Mouse (Mus musculus) urinary bladder, postnatal 25 days (tissue): ENCODE data around the gene Natd1.

Source experiments
- DNase-seq: peaks from one replicate; pipeline ENCODE4 v3.0.0; 2022; ENCODE audit warnings: low spot score

Gene Natd1

GRCm38 (mm10) chr11:60931869-60932481 lies 17.4 kb upstream of the Natd1 start, which contains the start of gene Map2k3:
TSS of gene Map2k3 (plus strand) at chr11:60932033.
- peak; percentile 93 for DNase-seq

DNA sequence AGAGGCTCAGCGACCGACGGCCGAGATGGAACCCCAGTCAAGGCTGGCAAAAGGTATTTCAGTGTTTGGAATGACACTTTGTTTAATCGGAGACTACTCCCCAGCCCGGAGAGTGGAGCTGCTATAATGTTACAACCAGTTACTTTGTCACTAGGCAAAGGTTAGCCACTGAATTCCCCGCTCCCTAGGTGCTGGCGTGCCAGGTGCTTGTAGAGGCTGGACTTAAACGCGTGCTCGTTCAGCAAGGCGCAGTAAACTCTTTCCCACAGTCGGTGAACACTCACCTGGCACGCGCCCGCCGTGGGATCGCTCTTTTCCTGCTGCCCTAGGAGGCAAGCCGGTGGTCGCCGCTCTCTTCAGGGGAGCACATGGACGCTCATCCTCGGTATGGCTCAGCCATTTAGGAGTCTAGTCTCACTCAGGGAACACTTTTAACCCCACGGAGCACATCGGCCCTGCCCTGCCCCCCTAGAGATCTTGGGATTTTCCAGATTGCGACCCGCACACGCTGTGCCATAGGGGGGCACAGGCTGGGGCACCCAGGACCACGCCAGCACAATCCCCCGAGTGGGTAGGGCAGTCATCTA lies 16.8 kb upstream of the Natd1 start:
- no peak for DNase-seq

DNA sequence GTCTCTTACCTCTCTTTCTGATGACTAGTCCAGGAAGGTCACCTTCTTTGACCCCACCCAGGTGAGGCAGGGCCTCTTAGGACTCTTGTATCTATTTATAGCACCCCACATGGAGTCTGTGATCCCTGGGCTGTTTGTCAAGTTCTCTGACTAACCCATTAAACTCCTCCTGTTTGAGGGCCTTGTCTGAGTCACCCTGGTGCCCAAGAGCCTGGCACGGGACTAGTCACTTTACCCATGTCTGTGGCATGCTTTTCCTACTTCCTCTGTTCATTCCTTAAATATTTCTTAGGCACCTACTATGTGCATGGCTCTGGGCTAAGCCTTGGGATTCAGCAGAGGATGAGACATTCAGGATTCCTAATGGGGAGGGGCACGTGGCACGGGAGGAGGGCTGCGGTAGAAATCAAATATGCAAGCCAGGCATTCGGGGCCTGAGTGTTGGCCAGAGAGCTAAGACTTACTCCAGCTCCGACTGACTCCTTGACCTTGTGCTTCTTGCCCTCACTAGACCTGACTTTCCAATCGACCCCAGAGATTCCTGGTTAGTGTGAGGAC lies 16.3 kb upstream of the Natd1 start:
- no peak for DNase-seq

GRCm38 (mm10) chr11:60927264-60927663 lies 12.7 kb upstream of the Natd1 start:
- peak; percentile 84 for DNase-seq

- DNase-seq = no peak
Observed at GRCm38 (mm10) chr11:60924981-60925380, 10.4 kb upstream of the Natd1 start.

DNA sequence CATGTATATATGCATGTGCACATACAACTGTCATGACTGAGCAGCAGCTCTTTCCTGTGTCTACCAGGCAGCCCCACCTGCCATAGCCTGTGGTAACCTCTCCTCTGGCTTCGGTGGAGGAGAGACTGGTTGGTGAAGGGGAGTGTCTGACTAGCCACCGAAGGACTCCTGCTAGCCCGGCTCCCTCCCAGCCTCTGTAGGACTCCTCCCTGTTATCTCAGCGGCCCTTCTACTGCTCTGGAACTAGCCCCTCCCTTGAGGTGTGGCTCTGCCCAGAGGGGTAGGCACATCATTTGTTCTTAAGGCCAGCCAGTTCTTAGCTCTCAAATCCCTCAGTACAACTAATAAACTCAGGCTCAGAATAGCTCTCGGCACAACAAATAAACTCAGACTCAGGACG lies 9.9 kb upstream of the Natd1 start:
- no peak for DNase-seq

- DNase-seq = no peak
Observed at GRCm38 (mm10) chr11:60922964-60923363, 8.4 kb upstream of the Natd1 start.

- no peak for DNase-seq
Observed at GRCm38 (mm10) chr11:60922195-60922594, 7.6 kb upstream of the Natd1 start.

GRCm38 (mm10) chr11:60920021-60920420 lies 5.5 kb upstream of the Natd1 start:
- no peak for DNase-seq

- no peak for DNase-seq
Observed at GRCm38 (mm10) chr11:60915201-60915600, 651 bp upstream of the Natd1 start.

GRCm38 (mm10) chr11:60913301-60914196 lies 1.0 kb downstream of the Natd1 start:
- peak; percentile 88 for DNase-seq

DNA sequence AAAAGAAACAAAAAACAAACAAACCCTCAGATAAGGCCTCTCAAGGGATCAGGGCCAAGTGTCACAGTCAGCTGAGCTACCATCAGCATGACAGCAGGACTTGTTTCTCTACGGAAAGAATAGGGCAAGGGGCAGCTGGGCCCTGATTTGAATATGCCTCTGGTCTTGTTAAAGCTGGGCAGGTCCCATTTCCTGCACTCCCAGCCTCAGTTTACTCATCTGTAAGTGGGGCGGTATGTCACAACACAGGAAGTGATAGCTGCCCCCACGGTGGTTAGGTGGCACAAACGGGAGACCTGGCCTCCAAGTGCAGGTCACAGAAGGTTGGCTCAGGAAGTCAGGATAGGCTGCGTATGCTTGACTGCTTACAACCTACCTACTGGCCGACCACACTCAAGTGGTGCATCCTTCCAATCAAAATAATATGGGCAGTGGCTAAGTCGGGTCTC lies 2.0 kb downstream of the Natd1 start:
- DNase-seq = no peak

DNA sequence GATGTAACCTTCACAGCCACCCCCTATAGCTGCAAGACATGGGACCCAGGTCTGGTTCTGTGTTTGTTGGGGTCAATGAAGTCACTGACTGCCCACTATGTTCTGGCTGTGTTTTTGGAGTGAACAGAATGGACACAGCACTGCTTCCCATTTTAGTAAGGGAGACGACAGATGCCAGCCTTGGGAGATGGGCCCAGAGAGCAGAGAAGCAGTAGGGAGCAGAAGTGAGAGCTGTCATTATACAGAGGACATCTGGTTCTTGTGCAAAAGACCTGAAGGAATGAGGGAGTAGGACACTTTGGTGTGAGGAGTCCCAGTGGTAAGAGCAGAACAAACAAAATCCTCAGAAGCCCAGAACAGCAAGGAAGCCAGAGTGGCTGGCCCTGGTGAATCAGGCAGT lies 4.9 kb downstream of the Natd1 start:
- no peak for DNase-seq

DNA sequence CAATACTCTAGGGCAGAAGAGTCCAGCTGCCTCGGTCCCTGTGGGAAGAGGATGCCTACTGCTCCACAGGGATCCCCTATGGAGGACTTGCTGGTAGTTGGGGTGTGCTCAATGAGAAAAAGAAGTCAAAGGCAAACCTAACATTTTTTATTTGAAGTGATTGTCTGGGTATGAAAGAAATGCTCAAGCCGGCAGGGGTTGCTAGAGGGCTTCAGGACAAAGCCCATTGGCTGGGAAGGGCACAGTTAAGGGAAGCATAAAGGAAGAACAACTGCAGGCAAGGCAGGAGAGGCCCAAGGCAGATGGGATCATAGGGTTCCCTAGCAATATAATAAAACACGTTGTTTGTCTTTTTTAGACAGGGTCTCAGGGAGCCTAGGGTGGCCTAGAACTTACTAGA lies 6.5 kb downstream of the Natd1 start:
- no peak for DNase-seq

DNA sequence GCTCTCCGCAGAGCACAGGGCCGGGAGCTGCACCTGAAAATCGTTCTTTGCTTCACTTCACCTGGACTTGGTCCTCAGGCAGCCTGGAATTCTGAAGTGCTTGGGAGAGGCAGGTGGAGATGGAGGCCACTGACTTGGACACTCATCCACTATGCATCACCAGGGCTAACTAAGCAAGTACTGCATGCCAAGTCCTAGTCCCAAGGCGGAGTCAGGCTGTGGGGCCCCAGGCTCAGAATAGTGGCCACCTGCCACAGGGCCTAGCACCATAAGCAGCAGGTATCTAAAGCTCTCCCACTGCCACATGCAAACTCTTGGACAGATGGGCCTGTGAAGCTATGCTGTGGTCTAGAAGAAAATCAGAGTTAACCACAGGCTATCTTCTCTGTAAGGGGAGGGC lies 8.1 kb downstream of the Natd1 start:
- no peak for DNase-seq

- no peak for DNase-seq
Observed at GRCm38 (mm10) chr11:60905407-60906120, 9.0 kb downstream of the Natd1 start.

DNA sequence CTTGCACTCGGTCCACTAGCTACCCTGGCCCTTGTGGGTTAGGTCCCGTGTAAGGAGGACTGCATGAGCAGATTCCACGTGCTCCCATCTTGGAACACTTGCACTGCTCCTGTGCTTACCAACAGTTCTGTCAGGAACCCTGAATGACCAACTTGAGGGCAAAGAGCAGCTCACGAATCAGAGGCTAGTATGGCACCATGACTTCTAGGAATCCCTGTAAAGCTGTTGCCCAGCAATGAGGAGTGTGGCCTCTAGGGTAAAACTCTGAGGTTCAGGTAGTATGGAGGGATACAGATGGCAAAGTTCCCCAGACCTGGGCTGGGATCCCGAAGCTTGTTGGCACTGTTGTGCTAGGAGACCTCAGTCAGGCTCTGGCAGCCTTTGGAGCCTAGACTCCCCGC lies 10.9 kb downstream of the Natd1 start:
- DNase-seq = no peak

GRCm38 (mm10) chr11:60902486-60902885 lies 12.1 kb downstream of the Natd1 start:
- no peak for DNase-seq

DNA sequence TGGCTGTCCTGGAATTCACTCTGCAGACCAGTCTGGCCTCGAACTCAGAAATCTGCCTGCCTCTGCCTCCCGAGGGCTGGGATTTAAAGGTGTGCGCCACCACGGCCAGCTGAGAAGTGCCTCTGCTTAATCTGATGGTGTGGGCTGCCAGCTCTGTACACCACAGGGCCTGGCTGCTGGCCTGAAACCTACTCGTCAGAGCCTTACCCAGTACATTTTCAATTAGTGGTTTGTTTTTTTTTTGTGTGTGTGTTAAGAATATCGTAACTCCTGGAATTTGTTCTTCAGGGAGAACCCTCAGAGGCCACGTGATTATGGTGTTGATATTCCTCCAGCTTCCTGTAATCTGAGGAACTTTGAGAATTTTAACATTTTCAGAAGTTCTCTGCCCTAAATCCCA lies 12.5 kb downstream of the Natd1 start:
- no peak for DNase-seq

GRCm38 (mm10) chr11:60895915-60896314 lies 18.6 kb downstream of the Natd1 start:
- no peak for DNase-seq

- DNase-seq = no peak
Observed at GRCm38 (mm10) chr11:60890744-60891143, 23.8 kb downstream of the Natd1 start.

DNA sequence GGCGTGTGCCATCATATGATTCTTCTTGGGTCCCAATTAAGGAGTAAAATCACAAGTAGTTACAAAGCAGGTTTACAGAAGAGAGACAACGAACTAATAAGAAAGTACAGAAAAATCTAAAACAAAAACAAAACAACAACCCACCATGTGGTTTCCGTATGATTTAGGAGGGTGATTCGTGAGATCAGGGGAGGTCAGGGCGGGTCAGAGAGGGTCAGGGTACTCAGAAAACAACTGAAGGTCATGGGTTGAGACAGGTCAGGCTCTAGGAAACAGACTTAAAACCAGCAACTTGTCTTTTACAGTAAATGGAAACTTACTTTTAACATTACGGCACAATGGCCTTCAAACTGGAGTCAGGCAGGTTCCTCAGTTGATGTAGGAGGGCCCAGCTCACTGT lies 24.3 kb downstream of the Natd1 start:
- no peak for DNase-seq
